Mouse (Mus musculus): ENCODE data around the gene Upp2.

DNA sequence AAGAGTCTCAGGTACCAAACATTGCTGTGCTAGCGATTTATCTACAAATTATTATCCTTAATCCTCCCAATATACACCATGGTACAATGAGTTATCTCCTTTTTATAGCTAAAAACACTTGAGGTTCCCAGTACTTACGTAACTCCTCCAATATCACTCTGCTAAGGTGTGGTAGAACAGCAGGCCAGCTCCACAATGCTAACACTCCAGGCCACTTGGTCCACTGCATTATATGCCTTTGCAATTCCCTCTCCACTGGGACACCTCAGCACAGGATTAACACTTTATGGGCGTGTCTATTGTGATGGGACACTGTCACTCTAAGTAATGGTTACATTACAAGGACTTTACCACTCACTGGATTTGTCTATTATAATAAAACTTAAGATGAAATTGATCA is 30.3 kb upstream of the Upp2 start:
- no peak for TF ChIP-seq CTCF (IDR thresholded peaks at IDR 0.05; ENCODE audit: extremely low read depth, insufficient read depth, low read length)
- no peak for TF ChIP-seq POLR2A (IDR thresholded peaks at IDR 0.05; ENCODE audit: extremely low read depth, insufficient read depth, low read length)

All from cortical plate, adult 2 months (tissue).